Mouse (Mus musculus): Measurements from ENCODE around the gene Fli1.

DNA sequence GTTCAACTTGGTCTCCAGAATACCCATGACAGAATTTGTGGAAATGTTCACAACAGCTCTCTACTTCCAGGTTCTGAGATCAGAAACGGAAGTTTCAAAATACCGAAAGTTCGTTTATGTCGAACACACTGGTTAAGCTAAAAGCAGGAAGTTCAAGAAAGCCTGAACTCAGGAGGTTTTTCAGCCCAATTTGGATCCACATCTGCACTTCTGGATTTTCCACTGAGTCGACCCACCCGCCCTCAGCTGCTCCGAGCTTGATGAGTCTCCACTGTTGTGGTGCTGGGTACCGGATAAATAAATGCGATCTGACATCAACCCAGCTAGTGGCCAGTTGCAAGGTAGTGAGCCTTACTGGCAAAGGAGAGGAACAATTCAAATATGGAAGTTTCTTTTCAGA is 26.0 kb downstream of the Fli1 start:
- TF ChIP-seq SIN3A (IDR thresholded peaks at IDR 0.05; ENCODE audit: low read length) (no peak), MEF2A (IDR thresholded peaks at IDR 0.05; ENCODE audit: extremely low read depth, insufficient replicate concordance, low read depth, low read length, poor library complexity, severe bottlenecking) (no peak), POLR2A (IDR thresholded peaks at IDR 0.05; ENCODE audit: control insufficient read depth in 1 of 2, insufficient read depth in 1 of 2, low read depth in 1 of 2, low read length in 2 of 2, poor library complexity in 1 of 2) (no peak), MAFK (IDR thresholded peaks at IDR 0.05; ENCODE audit: borderline replicate concordance, low read depth, low read length) (no peak), EP300 (IDR thresholded peaks at IDR 0.05; ENCODE audit: low read depth in 1 of 2, low read length in 2 of 2) (no peak), CTCF (IDR thresholded peaks at IDR 0.05 in 2 of 3, conservative IDR thresholded peaks at IDR 0.05 in 1 of 3; ENCODE audit: control insufficient read depth in 1 of 3, insufficient read depth in 1 of 3, low read depth in 2 of 3, low read length in 3 of 3, poor library complexity in 1 of 3, severe bottlenecking in 1 of 3) (no peak), USF1 (IDR thresholded peaks at IDR 0.05; ENCODE audit: low read depth, low read length) (no peak), TCF12 (IDR thresholded peaks at IDR 0.05; ENCODE audit: low read depth, low read length) (no peak), GATA1 (IDR thresholded peaks at IDR 0.05; ENCODE audit: low read depth, low read length) (no peak), POLR2AphosphoS5 (IDR thresholded peaks at IDR 0.05; ENCODE audit: borderline replicate concordance, low read depth, low read length) (no peak), UBTF (IDR thresholded peaks at IDR 0.05; ENCODE audit: borderline replicate concordance, insufficient read depth, low read depth, low read length) (no peak), TAL1 (IDR thresholded peaks at IDR 0.05; ENCODE audit: low read length) (no peak)
